Mouse (Mus musculus): Measurements from ENCODE around the gene Stk24.

Stk24 gene

DNA sequence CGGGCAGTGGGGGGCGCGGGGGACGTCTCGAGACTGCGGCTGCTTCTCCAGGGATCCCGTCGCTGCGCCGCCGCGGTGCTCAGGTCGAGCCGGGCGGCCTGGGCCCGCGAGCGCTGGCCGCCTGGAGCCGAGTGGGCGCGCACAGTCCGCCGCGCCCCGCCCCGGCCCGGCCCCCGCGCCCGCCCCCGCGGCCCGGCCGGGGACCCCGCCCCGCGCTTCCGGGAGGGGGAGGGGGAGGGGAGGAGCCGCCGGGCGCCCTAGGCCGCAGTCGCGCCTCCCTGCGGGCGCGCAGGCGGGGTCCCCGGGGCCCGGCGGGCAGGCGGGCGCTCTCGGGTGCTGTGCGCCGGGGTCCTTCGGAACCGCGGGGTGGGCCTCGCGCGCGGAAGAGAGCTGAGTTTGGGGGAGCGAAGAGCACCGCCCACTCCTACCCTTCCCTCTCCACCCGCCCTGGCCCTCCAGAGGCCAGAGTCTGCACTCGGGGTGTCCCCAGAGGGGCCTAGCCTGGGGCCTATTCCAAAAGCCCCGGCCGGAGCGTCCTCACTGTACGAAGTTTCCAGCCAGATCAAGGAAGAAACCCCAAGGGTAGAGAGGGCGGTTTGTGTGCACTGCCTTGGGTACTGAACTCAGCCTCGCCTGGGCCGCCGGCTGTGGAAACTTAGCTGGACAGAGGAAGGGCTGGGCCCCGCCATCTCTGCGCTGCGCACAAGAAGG is 540 bp downstream of the Stk24 start:
- peak; percentile 76 for DNase-seq (ENCODE audit: low spot score)

- peak; percentile 44 for DNase-seq (ENCODE audit: low spot score)
Observed at GRCm38 (mm10) chr14:121378243-121379115, 1.3 kb downstream of the Stk24 start.

DNA sequence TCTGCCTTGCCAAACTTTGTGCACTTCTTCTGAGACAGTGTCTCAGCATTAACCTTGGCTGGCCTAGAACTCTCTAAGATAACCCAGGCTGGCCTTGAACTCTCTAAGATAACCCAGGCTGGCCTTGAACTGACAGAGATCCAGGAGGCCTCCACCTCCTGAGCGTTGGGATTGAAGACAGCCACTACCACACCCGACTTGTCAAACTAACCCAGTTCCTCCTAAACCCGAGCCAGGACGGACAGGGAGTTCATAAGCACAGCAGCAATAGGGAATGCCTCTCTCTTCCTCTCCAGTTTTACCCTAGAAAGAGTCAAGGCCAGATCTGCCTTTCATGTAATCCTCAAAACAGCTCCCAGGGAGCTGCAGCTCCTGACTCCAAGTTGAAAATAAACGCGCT is 3.2 kb downstream of the Stk24 start:
- DNase-seq (ENCODE audit: low spot score) = no peak

GRCm38 (mm10) chr14:121373901-121374300 is 5.9 kb downstream of the Stk24 start:
- no peak for DNase-seq (ENCODE audit: low spot score)

GRCm38 (mm10) chr14:121373020-121373419 is 6.8 kb downstream of the Stk24 start:
- no peak for DNase-seq (ENCODE audit: low spot score)

- DNase-seq (ENCODE audit: low spot score) = no peak
Observed at GRCm38 (mm10) chr14:121371911-121372820, 7.6 kb downstream of the Stk24 start.

DNA sequence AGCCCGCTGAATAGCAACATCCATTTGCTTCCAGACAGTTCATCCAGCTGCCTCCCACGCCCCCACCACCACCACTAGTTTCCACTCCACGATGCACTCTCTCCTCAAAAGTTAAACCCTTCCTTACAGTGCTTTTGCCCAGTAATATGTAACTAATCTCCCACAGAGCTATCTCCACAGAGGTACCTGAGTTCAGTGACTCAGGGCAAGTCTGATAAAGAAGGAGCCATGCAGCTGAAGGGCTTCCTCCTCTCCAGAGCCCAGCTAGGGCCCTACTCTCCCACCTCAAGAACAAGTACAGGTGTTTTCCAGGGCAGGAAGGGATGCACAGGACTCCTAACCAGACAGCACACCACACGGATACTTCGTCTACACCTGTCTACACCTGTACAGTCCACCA is 10.4 kb downstream of the Stk24 start:
- DNase-seq (ENCODE audit: low spot score) = no peak

GRCm38 (mm10) chr14:121368108-121368705 is 11.6 kb downstream of the Stk24 start:
- no peak for DNase-seq (ENCODE audit: low spot score)

DNA sequence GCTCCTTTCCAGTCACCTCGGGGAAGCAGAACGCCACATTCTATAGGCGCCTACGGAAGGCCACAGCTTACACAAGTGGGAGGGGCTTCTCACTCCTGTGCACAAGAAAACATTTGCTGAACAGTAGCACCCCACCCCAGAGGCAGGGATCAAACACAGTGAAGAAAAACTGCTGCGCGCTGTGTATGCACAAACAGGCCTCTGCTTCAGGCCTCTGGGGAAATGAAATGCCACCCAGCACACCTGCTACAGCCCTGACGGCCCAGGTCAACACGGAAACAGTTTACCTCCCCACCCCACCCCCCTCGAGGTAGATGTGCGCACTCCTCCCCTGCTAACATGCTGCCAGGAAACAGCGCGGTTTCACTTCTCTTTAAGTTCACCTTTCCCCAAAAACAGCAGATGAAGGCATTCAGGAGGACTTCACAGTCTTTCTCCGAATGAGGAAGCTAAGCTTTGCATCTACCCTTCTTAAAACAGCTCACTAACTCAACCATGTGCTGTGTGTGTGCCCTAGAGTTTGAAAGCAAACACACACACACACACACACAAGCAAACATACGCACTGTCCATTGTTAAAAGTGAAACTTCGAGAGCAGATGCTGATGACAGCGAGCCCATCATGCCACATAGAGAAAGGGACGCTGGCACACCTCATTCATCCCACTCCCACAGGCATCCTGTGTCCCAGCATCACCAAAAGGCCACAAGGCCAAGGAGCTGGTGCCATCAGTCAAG is 13.7 kb downstream of the Stk24 start:
- no peak for DNase-seq (ENCODE audit: low spot score)

- DNase-seq (ENCODE audit: low spot score) = no peak
Observed at GRCm38 (mm10) chr14:121365390-121365789, 14.4 kb downstream of the Stk24 start.

- no peak for DNase-seq (ENCODE audit: low spot score)
Observed at GRCm38 (mm10) chr14:121364282-121364681, 15.5 kb downstream of the Stk24 start.

- peak; percentile 64 for DNase-seq (ENCODE audit: low spot score)
Observed at GRCm38 (mm10) chr14:121361319-121362114, 18.3 kb downstream of the Stk24 start.

DNA sequence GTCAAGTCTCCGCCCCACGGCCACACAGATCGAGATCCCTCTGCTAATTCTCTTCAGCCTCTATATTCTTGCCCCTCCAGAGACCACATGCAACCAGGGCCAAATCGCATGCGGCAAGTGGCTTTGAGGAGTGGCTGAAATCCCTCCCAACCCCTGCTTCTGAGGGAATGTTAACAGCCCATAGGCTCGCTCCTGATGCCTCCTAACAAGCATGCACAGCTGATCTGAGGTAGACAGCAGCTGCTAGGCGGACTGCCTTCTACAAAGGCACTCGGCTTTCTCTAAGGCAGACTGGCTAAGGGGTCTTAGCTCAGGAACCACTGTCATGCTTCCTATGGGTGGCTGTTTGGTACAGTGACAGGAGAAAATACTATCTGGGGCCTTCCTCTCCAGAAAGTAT is 20.0 kb downstream of the Stk24 start:
- DNase-seq (ENCODE audit: low spot score) = no peak

DNA sequence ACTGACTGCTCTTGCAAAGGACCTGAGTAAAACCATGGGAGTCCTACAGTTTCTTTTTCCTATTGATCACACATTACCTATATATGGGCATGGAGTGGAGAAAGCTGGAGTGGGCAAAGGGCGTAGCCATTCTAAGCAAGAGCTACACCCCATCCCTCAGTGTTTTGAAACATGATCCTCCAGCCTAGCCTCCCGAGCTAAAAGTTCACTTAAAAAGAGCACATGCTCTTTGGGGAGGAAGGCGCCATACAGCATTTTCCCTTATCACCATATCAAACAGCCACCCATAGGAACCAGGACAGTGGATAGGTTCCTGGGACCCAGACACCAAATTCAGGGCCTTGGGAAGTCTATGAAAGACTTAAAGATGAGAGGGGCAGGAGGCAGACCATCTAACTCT is 20.8 kb downstream of the Stk24 start:
- DNase-seq (ENCODE audit: low spot score) = no peak

DNA sequence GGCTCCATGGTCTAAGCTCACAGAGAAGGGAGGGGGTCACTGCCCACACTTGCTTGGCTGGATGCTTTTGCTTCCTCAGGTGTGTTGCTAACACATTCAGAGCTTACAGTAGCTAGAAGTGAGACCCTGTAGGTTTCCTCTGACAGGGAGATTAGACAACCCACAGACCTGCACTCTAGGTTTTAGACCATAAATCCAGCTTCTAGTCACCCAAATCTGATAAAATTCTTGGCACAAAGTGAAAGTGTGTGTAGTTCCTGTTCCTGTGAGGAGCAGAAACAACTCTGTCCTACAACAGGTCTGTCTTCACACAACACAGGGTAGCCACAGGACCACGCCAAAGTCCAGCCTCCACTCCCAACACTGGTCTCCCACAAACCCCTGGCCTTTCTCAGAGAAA is 21.5 kb downstream of the Stk24 start:
- no peak for DNase-seq (ENCODE audit: low spot score)

- no peak for DNase-seq (ENCODE audit: low spot score)
Observed at GRCm38 (mm10) chr14:121356336-121356862, 23.4 kb downstream of the Stk24 start.

DNA sequence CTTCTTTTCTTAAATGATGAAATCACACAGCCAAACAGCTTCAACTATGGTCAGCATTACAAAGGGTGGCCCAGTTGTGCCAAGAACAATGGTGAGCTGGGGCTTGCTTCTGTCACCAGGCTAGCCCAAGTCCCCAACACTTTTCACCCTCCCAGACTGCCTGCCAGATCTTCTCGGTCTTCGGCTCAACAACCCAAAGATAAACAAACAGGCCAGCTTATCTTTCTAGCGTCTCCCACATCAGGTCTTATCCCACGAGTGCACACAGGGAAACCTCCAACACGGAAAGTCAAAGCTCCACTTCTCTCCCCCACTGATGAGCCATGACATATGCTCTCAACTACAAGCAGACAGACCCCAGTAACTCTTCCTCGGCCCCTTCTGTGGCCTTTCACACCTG is 24.1 kb downstream of the Stk24 start:
- DNase-seq (ENCODE audit: low spot score) = no peak

DNA sequence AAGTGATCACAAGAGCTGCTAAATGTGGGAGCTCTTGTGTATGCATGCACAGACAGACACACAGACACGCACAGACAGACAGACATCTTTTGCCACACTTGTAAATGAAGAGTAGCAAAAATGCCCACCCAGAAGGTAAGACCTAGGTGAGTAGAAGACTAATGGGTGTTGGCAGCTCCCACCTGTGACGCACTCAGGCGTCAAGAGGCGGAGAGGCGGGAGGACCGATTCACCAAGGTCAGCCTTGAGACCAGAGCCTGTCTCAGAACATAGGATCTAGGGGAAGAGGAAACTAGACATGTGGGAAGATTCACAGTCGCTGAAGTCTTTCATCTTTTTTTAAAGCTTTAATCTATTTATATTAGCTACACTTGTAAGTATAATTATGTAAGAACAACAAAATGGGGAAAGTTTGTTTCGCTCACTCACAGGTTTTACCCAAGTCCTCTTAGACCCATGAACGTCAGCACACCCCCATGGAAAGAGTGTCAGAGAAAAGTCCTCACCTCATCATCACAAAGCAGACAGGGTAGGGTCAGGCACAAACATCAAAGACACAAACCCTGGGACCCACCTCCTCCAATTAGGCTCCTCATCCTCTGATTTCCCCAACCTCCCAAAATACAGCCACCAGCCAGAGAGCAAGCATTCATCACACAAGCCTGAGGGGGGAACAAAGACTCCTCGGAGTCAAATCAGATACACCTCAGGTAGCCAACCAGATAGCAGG is 26.0 kb downstream of the Stk24 start:
- no peak for DNase-seq (ENCODE audit: low spot score)

DNA sequence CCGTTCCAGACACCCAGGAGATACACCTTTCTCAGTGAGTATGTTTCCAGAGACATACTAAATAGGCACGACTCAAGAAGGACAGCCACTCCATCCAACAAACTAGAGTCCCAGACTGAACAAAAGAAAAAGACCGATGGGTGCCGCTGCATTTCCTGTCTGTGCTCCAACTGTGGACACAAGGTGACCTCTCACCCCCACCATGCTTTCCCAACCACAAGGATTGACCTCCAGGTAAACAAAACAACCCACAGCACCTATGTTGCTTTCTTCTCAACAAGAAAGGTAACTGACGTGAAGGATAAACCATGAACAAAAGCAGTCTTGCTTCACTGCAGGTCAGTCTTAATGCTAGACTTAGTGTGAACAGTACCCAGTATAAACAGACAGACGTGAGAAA is 27.1 kb downstream of the Stk24 start:
- no peak for DNase-seq (ENCODE audit: low spot score)
